Mouse (Mus musculus) midbrain, embryonic 15.5 days (tissue): ENCODE results near the gene Foxb1. TPM values are rescaled to one million over a fixed set of nuclear protein-coding genes. Genes with fewer than 3 reads are reported as not detected.

Experiments
- ATAC-seq: fragments of 200-750 bp; cut with Nextera tagmentation; replicated peaks from 2 replicates; pipeline ENCODE4 v1.8.0; 2017; ENCODE audit warnings: moderate TSS enrichment
- H3K27ac ChIP-seq: fragments of 300-500 bp; sonication (generic); 2 replicates; pipeline ENCODE4 v1.5.1; 2015; ENCODE audit warnings: mild to moderate bottlenecking, inconsistent platforms
- H3K27me3 ChIP-seq: fragments of 300-500 bp; sonication (generic); replicated peaks from 2 replicates; pipeline ENCODE4 v1.6.1; 2015; ENCODE audit warnings: inconsistent platforms
- H3K36me3 ChIP-seq: fragments of 300-500 bp; sonication (generic); replicated peaks from 2 replicates; pipeline ENCODE4 v1.6.1; 2015; ENCODE audit warnings: inconsistent platforms
- H3K4me1 ChIP-seq: fragments of 300-500 bp; sonication (generic); 2 replicates; pipeline ENCODE4 v1.6.1; 2015; ENCODE audit warnings: inconsistent platforms
- H3K4me2 ChIP-seq: fragments of 300-500 bp; sonication (generic); 2 replicates; pipeline ENCODE4 v1.6.1; 2015; ENCODE audit warnings: inconsistent platforms, mild to moderate bottlenecking, moderate library complexity
- H3K4me3 ChIP-seq: fragments of 300-500 bp; sonication (generic); 2 replicates; pipeline ENCODE4 v1.5.1; 2015; ENCODE audit warnings: mild to moderate bottlenecking, inconsistent platforms
- H3K9ac ChIP-seq: fragments of 300-500 bp; sonication (generic); 2 replicates; pipeline ENCODE4 v1.6.1; 2015; ENCODE audit warnings: mild to moderate bottlenecking, inconsistent platforms
- H3K9me3 ChIP-seq: fragments of 300-500 bp; sonication (generic); 2 replicates; pipeline ENCODE4 v1.6.1; 2016; ENCODE audit warnings: inconsistent platforms
- WGBS: fragments of 180-500 bp; shearing (Covaris S2); methylation state at CpG from one replicate; pipeline ENCODE4 v1.1.7; 2015; ENCODE audit warnings: mixed read lengths; 5-methylcytosine and 5-hydroxymethylcytosine counted together
- polyA plus RNA-seq: library from polyadenylated mRNA; unstranded; fragments of >200 nt; fragmentation: Nextera tagmentation; extraction: Ambion mirVana; gene quantifications from 2 replicates; pipeline ENCODE4 v1.2.1, GENCODE M21; 2015

The Foxb1 gene
- polyA plus RNA-seq, 1 experiment from 2014 or later: 20.7 TPM

DNA sequence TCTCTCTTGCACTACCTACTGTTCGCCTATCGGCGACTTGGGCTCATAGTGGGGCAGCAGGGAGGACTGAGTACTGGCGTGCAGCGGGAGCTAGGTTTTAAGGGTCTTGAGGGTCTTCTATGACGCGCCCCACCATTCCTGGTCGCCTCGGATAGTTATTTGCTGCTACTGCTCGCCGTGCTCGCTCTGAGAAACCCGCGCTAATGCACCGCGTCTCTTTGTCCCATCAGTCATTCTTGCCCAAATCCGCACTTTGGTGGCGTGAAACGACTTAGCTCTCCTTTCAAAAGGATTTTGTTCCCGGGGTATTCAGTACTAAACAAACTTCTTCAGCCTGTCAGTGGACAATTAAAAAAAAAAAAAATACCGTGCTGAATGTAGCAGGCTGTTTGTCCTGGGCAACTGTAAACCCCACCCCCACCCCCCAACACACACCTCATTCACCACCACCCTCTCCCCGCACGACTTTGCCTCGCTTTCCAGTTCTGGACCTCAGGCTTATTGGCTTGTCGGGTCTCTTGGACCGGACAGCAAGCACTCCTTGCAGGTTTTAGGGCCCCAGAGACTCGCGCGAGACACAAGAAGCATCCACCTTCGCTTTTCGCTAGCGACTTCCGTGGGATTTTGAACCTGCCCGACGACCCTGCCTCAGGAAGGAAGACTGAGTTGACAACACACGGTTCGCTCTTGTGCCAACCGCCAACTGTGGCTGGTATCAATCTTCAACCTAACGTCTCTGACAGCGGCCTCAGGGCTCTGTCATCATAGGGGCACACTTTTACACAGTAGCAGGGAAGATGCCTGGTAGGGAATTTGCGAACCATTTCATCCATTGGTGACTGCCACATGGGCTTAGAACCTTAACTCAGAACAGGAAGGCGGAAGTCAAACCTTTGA lies 4.1 kb upstream of the Foxb1 start:
- Histone ChIP-seq H3K4me3 (peak overlapping the region; percentile 22), H3K27me3 (peaks cover 63% of the 10 kb centered on the region), H3K27ac (peak overlapping the region; percentile 71), H3K4me2 (peak overlapping the region; percentile 43), H3K9ac (no peak overlapping the region; the same call in 1 of the 2 replicates), H3K36me3 (no peaks in the 10 kb centered on the region), H3K4me1 (peaks cover 44% of the 10 kb centered on the region), H3K9me3 (no peaks in the 10 kb centered on the region)
- 2% methylated on average over 42 of the region's 42 CpGs for WGBS
- no peak for ATAC-seq

DNA sequence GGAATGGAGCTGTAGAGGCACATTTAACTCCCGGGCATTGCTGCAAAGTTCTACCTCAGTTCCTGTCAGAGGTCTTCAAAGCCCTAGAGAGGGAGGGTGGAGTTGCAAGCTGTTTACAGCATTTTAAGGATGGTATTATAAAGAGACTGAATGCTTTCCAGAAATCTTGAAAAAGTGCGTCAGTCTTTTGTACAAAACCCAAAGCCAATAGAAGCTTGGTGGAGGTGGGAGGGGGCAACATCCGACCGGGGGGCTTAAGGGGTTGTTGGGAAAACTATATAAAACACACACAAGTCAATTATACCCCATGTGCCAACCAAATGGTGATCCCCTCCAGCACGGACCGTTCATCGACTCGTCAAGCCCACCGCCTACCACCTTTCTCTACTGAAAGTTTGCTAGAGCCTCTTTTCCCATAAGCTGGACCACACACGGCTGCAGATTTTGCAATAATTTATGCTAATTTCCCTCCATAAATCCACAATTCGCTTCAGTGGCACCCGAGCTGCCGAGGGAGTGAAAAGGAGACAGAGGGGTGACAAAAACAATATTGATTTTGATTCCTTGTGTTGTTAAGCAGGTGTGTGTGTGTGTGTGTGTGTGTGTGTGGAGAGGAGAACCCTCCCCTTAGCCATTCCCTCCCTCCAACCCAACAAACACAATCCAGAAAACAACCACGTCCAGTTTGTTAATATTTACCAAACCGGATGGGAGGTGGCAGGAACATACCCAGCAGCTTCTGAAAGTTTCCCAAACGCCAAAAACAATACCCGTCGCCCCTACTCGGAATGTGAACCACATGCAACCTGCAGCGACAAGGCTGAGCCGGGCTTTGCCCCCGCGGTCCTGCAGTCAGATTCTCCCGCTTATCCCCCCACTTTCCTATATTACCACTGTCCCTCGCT lies 3.2 kb upstream of the Foxb1 start:
- no peak overlapping the region; the same call in 1 of the 2 replicates for H3K9ac ChIP-seq
- peaks cover 44% of the 10 kb centered on the region for H3K4me1 ChIP-seq
- H3K4me3 ChIP-seq: peak overlapping the region; percentile 22
- ATAC-seq: no peak
- H3K36me3 ChIP-seq: no peaks in the 10 kb centered on the region
- H3K27ac ChIP-seq: peak overlapping the region; percentile 71
- H3K9me3 ChIP-seq: no peaks in the 10 kb centered on the region
- H3K4me2 ChIP-seq: peak overlapping the region; percentile 43
- peaks cover 67% of the 10 kb centered on the region for H3K27me3 ChIP-seq
- WGBS: 1% methylated on average over 25 of the region's 25 CpGs

- Histone ChIP-seq H3K9ac (no peak overlapping the region), H3K27me3 (peaks cover 65% of the 10 kb centered on the region), H3K36me3 (no peaks in the 10 kb centered on the region), H3K4me1 (peaks cover 40% of the 10 kb centered on the region), H3K4me2 (peak overlapping the region; percentile 44), H3K4me3 (peak overlapping the region; percentile 17), H3K27ac (peak overlapping the region; percentile 45), H3K9me3 (no peaks in the 10 kb centered on the region)
- no peak for ATAC-seq
- WGBS: 2% methylated on average over 14 of the region's 14 CpGs
Measured at GRCm38 (mm10) chr9:69762703-69763102, 2.0 kb upstream of the Foxb1 start.

GRCm38 (mm10) chr9:69762221-69762620 lies 1.5 kb upstream of the Foxb1 start:
- ATAC-seq: no peak
- WGBS: under 1% methylated on average over 12 of the region's 12 CpGs
- Histone ChIP-seq H3K9ac (no peak overlapping the region), H3K4me1 (peaks cover 40% of the 10 kb centered on the region), H3K9me3 (no peaks in the 10 kb centered on the region), H3K4me3 (peak overlapping the region; percentile 35), H3K4me2 (peak overlapping the region; percentile 44), H3K27ac (peak overlapping the region; percentile 45; the same call in 1 of the 2 replicates), H3K36me3 (no peaks in the 10 kb centered on the region), H3K27me3 (peaks cover 63% of the 10 kb centered on the region)

- H3K27ac ChIP-seq: no peak overlapping the region
- peaks cover 68% of the 10 kb centered on the region for H3K27me3 ChIP-seq
- peak overlapping the region; percentile 35 for H3K4me3 ChIP-seq
- no peak for ATAC-seq
- no peaks in the 10 kb centered on the region for H3K36me3 ChIP-seq
- no peak overlapping the region for H3K9ac ChIP-seq
- peaks cover 40% of the 10 kb centered on the region for H3K4me1 ChIP-seq
- peak overlapping the region; percentile 44 for H3K4me2 ChIP-seq
- H3K9me3 ChIP-seq: no peaks in the 10 kb centered on the region
- under 1% methylated on average over 10 of the region's 10 CpGs for WGBS
Measured at GRCm38 (mm10) chr9:69761569-69761968, 829 bp upstream of the Foxb1 start.

- Histone ChIP-seq H3K27ac (peak overlapping the region; percentile 71), H3K36me3 (no peaks in the 10 kb centered on the region), H3K9me3 (no peaks in the 10 kb centered on the region), H3K4me3 (peak overlapping the region; percentile 35), H3K27me3 (peaks cover 70% of the 10 kb centered on the region), H3K4me2 (peak overlapping the region; percentile 44), H3K9ac (peak overlapping the region; percentile 36), H3K4me1 (peaks cover 40% of the 10 kb centered on the region)
- under 1% methylated on average over 44 of the region's 44 CpGs for WGBS
- ATAC-seq: no peak
Measured at GRCm38 (mm10) chr9:69759721-69760221, 969 bp downstream of the Foxb1 start.

- Histone ChIP-seq H3K9ac (peak overlapping the region; percentile 36), H3K4me1 (peaks cover 41% of the 10 kb centered on the region)
Measured at GRCm38 (mm10) chr9:69758946-69759615, 1.7 kb downstream of the Foxb1 start.

GRCm38 (mm10) chr9:69758506-69758905 lies 2.2 kb downstream of the Foxb1 start:
- Histone ChIP-seq H3K27ac (peak overlapping the region; percentile 51), H3K27me3 (peaks cover 59% of the 10 kb centered on the region), H3K4me1 (peaks cover 38% of the 10 kb centered on the region), H3K36me3 (no peaks in the 10 kb centered on the region), H3K9ac (peak overlapping the region; percentile 18; the same call in 1 of the 2 replicates), H3K4me2 (peak overlapping the region; percentile 44), H3K9me3 (no peaks in the 10 kb centered on the region), H3K4me3 (peak overlapping the region; percentile 35)
- WGBS: under 1% methylated on average over 17 of the region's 17 CpGs
- ATAC-seq: no peak

More at GRCm38 (mm10) chr9:69758946-69759615, 1.7 kb downstream of the Foxb1 start:
- peak overlapping the region; percentile 35 for H3K4me3 ChIP-seq
- peak overlapping the region; percentile 71 for H3K27ac ChIP-seq
- peak overlapping the region; percentile 44 for H3K4me2 ChIP-seq
- H3K36me3 ChIP-seq: no peaks in the 10 kb centered on the region
- H3K27me3 ChIP-seq: peaks cover 65% of the 10 kb centered on the region
- under 1% methylated on average over 42 of the region's 42 CpGs for WGBS
- no peaks in the 10 kb centered on the region for H3K9me3 ChIP-seq
- ATAC-seq: no peak

DNA sequence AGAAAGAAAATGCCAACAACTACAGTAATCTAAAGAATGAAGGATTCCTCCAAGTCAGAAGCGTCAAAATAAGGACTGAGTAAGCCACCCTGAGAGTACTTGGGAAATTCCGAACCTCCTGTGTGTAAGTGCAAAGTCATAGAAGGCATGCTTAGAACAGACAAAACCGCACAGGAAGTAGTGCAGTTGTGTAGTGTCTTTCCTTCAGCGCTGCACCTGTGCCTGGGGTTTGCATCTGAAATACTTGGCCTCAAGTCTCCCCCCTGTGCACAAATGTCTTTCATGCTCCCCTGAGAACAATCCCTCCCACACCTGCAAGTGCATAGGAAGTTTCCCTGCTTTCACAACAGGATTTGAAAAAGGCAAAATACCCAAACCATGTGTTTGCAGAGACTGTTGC lies 3.5 kb downstream of the Foxb1 start:
- Histone ChIP-seq H3K27me3 (peaks cover 50% of the 10 kb centered on the region), H3K4me2 (peak overlapping the region; percentile 15; the same call in 1 of the 2 replicates)
- WGBS: 19% methylated on average over 4 of the region's 4 CpGs

DNA sequence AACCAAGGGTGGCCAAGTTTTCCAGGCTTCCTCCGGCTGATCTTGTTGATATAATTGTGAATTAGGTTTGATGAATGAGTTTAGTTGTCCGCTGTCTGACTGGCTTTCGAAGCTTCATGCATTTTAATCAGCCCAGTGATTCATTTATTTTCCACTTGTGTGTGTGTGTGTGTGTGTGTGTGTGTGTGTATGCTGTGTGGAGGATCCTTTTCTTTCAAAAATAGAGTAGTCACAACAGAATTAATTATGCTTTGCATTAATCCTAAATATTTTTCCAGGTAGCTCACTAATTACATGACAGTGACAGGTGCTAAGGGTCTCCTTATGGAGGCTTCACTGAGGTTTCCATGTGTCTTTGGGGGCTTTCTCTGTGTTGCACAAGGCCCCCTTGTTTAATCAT lies 4.3 kb downstream of the Foxb1 start:
- Histone ChIP-seq H3K9ac (no peak overlapping the region), H3K9me3 (no peaks in the 10 kb centered on the region), H3K27me3 (peaks cover 50% of the 10 kb centered on the region), H3K36me3 (no peaks in the 10 kb centered on the region), H3K4me1 (peaks cover 33% of the 10 kb centered on the region), H3K27ac (no peak overlapping the region), H3K4me3 (no peak overlapping the region), H3K4me2 (no peak overlapping the region)
- WGBS: 7% methylated on average over 3 of the region's 3 CpGs
- no peak for ATAC-seq

More for the DNA sequence above, 3.5 kb downstream of the Foxb1 start:
- Histone ChIP-seq H3K36me3 (no peaks in the 10 kb centered on the region), H3K4me1 (peaks cover 33% of the 10 kb centered on the region), H3K27ac (no peak overlapping the region), H3K9me3 (no peaks in the 10 kb centered on the region), H3K9ac (no peak overlapping the region), H3K4me3 (peak overlapping the region; percentile 16)
- ATAC-seq: no peak

GRCm38 (mm10) chr9:69756041-69756440 lies 4.7 kb downstream of the Foxb1 start:
- Histone ChIP-seq H3K9ac (no peak overlapping the region), H3K4me3 (no peak overlapping the region), H3K9me3 (no peaks in the 10 kb centered on the region), H3K4me1 (peaks cover 31% of the 10 kb centered on the region), H3K27ac (no peak overlapping the region), H3K4me2 (peak overlapping the region; percentile 17; the same call in 1 of the 2 replicates), H3K27me3 (peaks cover 48% of the 10 kb centered on the region), H3K36me3 (no peaks in the 10 kb centered on the region)
- no peak for ATAC-seq
- WGBS: 25% methylated on average over 7 of the region's 7 CpGs
